Mouse (Mus musculus) naive thymus-derived CD4-positive, alpha-beta T cell, adult 2 months (primary cell): ENCODE measurements around the gene Dclk1.

ENCODE experiments used
- DNase-seq: peaks from one replicate; pipeline ENCODE4 v3.0.0-alpha.2; 2011; ENCODE audit warnings: low read depth

Dclk1 gene

GRCm38 (mm10) chr3:55451877-55452276, 209.7 kb downstream of the Dclk1 start:
- DNase-seq, result no peak

GRCm38 (mm10) chr3:55452464-55452863, 210.3 kb downstream of the Dclk1 start:
- no peak for DNase-seq

GRCm38 (mm10) chr3:55461092-55461491, 218.9 kb downstream of the Dclk1 start:
- DNase-seq, result no peak

GRCm38 (mm10) chr3:55461685-55462655, 219.8 kb downstream of the Dclk1 start:
- DNase-seq, result peak; percentile 30

- no peak for DNase-seq
Observed at GRCm38 (mm10) chr3:55462904-55463668, 220.9 kb downstream of the Dclk1 start.

- no peak for DNase-seq
Observed at GRCm38 (mm10) chr3:55464226-55464625, 222.1 kb downstream of the Dclk1 start.

GRCm38 (mm10) chr3:55465785-55466184, 223.6 kb downstream of the Dclk1 start:
- no peak for DNase-seq

GRCm38 (mm10) chr3:55466348-55466747, 224.2 kb downstream of the Dclk1 start:
- no peak for DNase-seq

- DNase-seq, result no peak
Observed at GRCm38 (mm10) chr3:55472110-55472509, 229.9 kb downstream of the Dclk1 start, which contains the start of gene Gm21954. Gm21954 (minus strand) TSS chr3:55472210.

GRCm38 (mm10) chr3:55473146-55473545, 231.0 kb downstream of the Dclk1 start:
- DNase-seq, result no peak

- no peak for DNase-seq
Observed at GRCm38 (mm10) chr3:55476694-55477093, 234.5 kb downstream of the Dclk1 start.

- no peak for DNase-seq
Observed at GRCm38 (mm10) chr3:55479306-55479705, 237.1 kb downstream of the Dclk1 start.

GRCm38 (mm10) chr3:55481140-55481539, 239.0 kb downstream of the Dclk1 start:
- DNase-seq, result no peak

GRCm38 (mm10) chr3:55483328-55483727, 241.2 kb downstream of the Dclk1 start:
- no peak for DNase-seq

GRCm38 (mm10) chr3:55489231-55489990, 247.2 kb downstream of the Dclk1 start:
- no peak for DNase-seq

GRCm38 (mm10) chr3:55492021-55492420, 249.9 kb downstream of the Dclk1 start:
- no peak for DNase-seq

GRCm38 (mm10) chr3:55494348-55494747, 252.2 kb downstream of the Dclk1 start:
- no peak for DNase-seq

- no peak for DNase-seq
Observed at GRCm38 (mm10) chr3:55495231-55495630, 253.1 kb downstream of the Dclk1 start.

GRCm38 (mm10) chr3:55495866-55496265, 253.7 kb downstream of the Dclk1 start:
- no peak for DNase-seq

- no peak for DNase-seq
Observed at GRCm38 (mm10) chr3:55496462-55496941, 254.3 kb downstream of the Dclk1 start.

GRCm38 (mm10) chr3:55499298-55499697, 257.1 kb downstream of the Dclk1 start:
- DNase-seq, result no peak

- no peak for DNase-seq
Observed at GRCm38 (mm10) chr3:55510198-55510597, 268.0 kb downstream of the Dclk1 start.
